Mouse (Mus musculus) hindbrain, embryonic 13.5 days (tissue): Measurements from ENCODE around the gene D1Pas1. TPM values are rescaled to one million over a fixed set of nuclear protein-coding genes. Genes with fewer than 3 reads are reported as not detected.

Experiments
- polyA plus RNA-seq: library from polyadenylated mRNA; unstranded; fragments of >200 nt; fragmentation: Nextera tagmentation; extraction: Ambion mirVana; gene quantifications from 2 replicates; pipeline ENCODE4 v1.2.1, GENCODE M21; 2015

Gene D1Pas1
- polyA plus RNA-seq, 1 experiment from 2014 or later: 0.21 TPM

Other genes with a start within 250 kb of the D1Pas1 start
- 31.8 and 34.9 TPM in 2 replicates for gene Rrp15, start 218.1 kb upstream of the D1Pas1 start, polyA plus RNA-seq
- gene Spata17, start 248.0 kb downstream of the D1Pas1 start, polyA plus RNA-seq: 1.7 and 3.0 TPM in 2 replicates
- gene Gpatch2, start 248.1 kb downstream of the D1Pas1 start, polyA plus RNA-seq: 21.0 and 21.3 TPM in 2 replicates